Mouse (Mus musculus): ENCODE measurements at regions not wholly inside any gene's neighbourhood (a gene's known extent, or its start where the extent isn't known, plus 50 kb on each side); places are given as distances from the start of the nearest gene placed in this dataset.

DNA sequence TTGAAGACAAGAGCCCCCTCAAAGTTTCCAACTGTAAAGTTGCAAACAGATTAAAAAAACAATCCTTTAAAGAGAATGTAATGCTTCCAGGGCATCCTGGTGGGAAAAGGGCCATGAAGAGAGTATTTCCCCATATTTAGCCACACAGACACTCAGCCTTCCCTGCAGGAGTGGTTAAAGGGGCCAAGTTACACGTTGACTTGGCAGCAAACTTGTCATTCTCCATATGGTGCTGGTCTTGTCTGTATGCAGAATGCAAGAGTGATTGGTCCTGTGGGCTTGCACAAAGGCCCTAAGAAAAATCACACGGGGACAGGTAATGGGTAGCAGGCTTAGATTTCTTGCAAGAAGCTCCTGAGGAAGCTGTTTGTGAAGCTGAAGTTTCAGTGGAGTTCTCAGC, 325.0 kb downstream of the Sec16b start:
- TF ChIP-seq CTCF (IDR thresholded peaks at IDR 0.05; ENCODE audit: low read depth, low read length), result no peak
- no peak for TF ChIP-seq POLR2A (IDR thresholded peaks at IDR 0.05; ENCODE audit: extremely low read depth, insufficient read depth, low read length)

Data from liver, adult 2 months (tissue).